Mouse (Mus musculus): ENCODE data around the gene 1700007K13Rik. TPM values are rescaled to one million over a fixed set of nuclear protein-coding genes. Genes with fewer than 3 reads are reported as not detected.
"Not testable (repeated sequence)": the region's sequence is repeated elsewhere in the genome, so short reads cannot be mapped to it uniquely, and the experiment has no call there.

1700007K13Rik gene
- polyA plus RNA-seq, 1 experiment from 2014 or later = 0.29 TPM

DNA sequence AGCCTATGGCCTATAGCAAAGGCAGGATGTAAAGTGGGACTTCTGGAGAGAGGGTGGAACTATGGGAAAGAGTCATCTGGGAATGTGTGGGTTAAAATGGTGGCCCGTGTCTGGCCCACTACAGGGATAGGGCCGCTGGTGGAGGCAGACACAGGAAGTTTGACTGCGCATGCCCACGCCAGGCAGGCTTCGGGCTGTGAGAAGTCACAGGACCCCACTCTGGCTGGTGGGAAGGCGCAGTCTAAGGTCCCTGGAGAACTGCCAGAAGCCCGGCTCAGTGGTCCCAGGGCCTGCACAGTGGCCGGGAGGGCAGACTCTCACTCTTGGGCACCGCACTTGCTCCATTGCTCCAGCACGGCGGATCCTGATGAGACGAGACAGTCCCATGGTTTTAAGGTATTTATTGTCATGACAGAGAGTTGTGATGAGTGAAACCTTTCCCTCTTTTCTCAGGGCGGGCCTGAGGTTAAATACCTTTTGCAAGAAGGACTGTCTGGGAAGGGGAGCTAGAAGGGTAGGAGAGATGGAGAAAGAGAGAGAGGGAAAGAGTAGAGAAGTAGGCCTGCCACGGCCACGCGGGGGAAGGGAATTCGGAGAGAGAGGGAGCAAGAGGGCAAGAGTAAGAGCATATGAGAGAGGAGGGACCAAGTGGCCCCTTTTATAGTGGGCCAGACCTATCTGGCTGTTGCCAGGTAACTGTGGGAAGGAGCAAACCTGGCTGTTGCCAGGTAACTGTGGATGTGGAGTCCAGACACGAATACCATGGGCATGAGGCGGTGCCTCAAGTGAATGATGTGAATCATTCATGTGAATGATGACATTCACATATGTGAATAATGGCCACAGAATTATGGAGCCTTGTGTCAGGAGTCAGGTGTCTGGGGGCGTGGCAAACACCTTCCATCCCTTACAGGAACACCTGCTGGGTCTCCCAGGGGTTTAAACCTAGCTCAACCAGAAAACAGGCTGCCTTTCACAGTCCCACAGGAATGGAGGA lies 13.4 kb upstream of the 1700007K13Rik start:
- Histone ChIP-seq H3K9ac (ENCODE audit: low read depth, low read length) (no peak overlapping the region), H3K4me2 (no peak overlapping the region), H3K9me3 (ENCODE audit: control insufficient read depth, low read length) (no peaks in the 10 kb centered on the region), H3K27me3 (replicated peaks; ENCODE audit: control insufficient read depth, insufficient read depth, low read length) (no peaks in the 10 kb centered on the region), H3K4me3 (ENCODE audit: low read depth, low read length) (no peak overlapping the region), H3K36me3 (ENCODE audit: control insufficient read depth, insufficient read depth, low read length) (no peaks in the 10 kb centered on the region), H3K4me1 (replicated peaks; ENCODE audit: control insufficient read depth, insufficient read depth, low read length) (no peaks in the 10 kb centered on the region), H3K27ac (ENCODE audit: low read depth, low read length) (no peak overlapping the region)
- ATAC-seq (replicated peaks; ENCODE audit: low FRiP score) (no peak), DNase-seq (ENCODE audit: low spot score) (no peak)
- 81% methylated on average over 20 of the region's 20 CpGs for WGBS

DNA sequence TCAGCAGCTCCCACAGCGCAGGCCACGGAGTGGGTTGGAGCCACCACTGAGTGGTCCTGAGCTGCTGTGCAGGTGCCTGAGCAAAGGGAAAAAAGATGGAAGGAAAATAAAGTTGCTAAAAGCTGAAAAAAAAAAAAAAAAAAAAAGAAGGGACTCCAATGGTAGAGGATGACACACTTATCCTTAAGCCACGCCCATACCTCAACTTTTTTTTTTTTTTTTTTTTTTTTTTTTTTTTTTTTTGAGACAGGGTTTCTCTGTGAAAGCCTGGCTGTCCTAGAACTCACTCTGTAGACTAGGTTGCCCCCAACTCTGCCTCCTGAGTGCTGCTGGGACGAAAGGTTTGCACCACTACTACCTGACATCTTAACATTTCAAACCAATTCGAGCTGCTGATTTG lies 11.9 kb upstream of the 1700007K13Rik start:
- not testable (repeated sequence) for DNase-seq (ENCODE audit: low spot score); H3K4me2 ChIP-seq; H3K36me3 ChIP-seq (ENCODE audit: control insufficient read depth, insufficient read depth, low read length); H3K9me3 ChIP-seq (ENCODE audit: control insufficient read depth, low read length); H3K27me3 ChIP-seq (replicated peaks; ENCODE audit: control insufficient read depth, insufficient read depth, low read length); ATAC-seq (replicated peaks; ENCODE audit: low FRiP score); H3K27ac ChIP-seq (ENCODE audit: low read depth, low read length); H3K4me1 ChIP-seq (replicated peaks; ENCODE audit: control insufficient read depth, insufficient read depth, low read length); H3K4me3 ChIP-seq (ENCODE audit: low read depth, low read length); H3K9ac ChIP-seq (ENCODE audit: low read depth, low read length)
- WGBS = 86% methylated on average over 5 of the region's 5 CpGs

DNA sequence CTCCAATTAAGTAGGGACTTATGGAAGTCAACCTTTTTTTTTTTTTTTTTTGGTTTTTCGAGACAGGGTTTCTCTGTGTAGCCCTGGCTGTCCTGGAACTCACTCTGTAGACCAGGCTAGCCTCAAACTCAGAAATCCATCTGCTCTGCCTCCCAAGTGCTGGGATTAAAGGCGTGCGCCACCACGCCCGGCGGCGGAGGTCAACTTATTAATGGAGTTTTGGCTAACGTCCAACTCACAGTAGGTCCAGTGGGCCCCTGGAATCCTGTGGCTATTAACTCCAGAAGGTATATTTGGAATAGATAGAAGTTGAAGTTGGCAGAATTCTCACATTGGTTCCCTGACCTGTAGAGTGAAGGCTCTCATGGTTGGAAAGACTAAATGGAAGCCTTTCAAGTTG lies 5.9 kb upstream of the 1700007K13Rik start:
- not testable (repeated sequence) for H3K9ac ChIP-seq (ENCODE audit: low read depth, low read length); H3K4me3 ChIP-seq (ENCODE audit: low read depth, low read length); H3K9me3 ChIP-seq (ENCODE audit: control insufficient read depth, low read length); DNase-seq (ENCODE audit: low spot score); H3K4me1 ChIP-seq (replicated peaks; ENCODE audit: control insufficient read depth, insufficient read depth, low read length); H3K27ac ChIP-seq (ENCODE audit: low read depth, low read length); ATAC-seq (replicated peaks; ENCODE audit: low FRiP score); H3K27me3 ChIP-seq (replicated peaks; ENCODE audit: control insufficient read depth, insufficient read depth, low read length); H3K4me2 ChIP-seq
- peaks cover 30% of the 10 kb centered on the region for H3K36me3 ChIP-seq (ENCODE audit: control insufficient read depth, insufficient read depth, low read length)
- 95% methylated on average over 7 of the region's 8 CpGs for WGBS

DNA sequence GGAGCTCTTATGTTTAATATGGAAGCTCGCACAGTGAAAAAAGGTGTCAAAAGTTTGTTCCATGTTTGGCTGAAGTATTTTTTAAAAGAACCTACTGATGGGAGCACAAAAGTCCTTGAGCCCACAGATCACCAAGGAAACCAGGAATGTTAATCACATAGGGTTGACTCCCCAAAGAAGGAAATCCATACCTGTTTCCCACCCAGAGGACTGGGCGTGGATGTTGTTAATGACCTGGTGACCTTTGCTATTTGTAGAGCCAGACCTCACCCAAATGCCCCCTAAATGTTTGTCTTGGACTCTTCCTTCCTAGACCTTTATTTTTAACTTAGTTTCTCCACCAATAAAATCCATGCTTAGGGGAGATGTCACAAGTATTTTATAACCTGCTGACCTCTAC lies 4.5 kb upstream of the 1700007K13Rik start:
- H3K4me3 ChIP-seq (ENCODE audit: low read depth, low read length) = no peak overlapping the region
- H3K27me3 ChIP-seq (replicated peaks; ENCODE audit: control insufficient read depth, insufficient read depth, low read length) = peaks cover 7% of the 10 kb centered on the region
- DNase-seq (ENCODE audit: low spot score) (no peak), ATAC-seq (replicated peaks; ENCODE audit: low FRiP score) (no peak)
- 85% methylated on average over 2 of the region's 2 CpGs for WGBS
- no peak overlapping the region for H3K27ac ChIP-seq (ENCODE audit: low read depth, low read length)
- peaks cover 12% of the 10 kb centered on the region for H3K4me1 ChIP-seq (replicated peaks; ENCODE audit: control insufficient read depth, insufficient read depth, low read length)
- H3K9ac ChIP-seq (ENCODE audit: low read depth, low read length) = no peak overlapping the region
- H3K36me3 ChIP-seq (ENCODE audit: control insufficient read depth, insufficient read depth, low read length) = peaks cover 30% of the 10 kb centered on the region
- H3K9me3 ChIP-seq (ENCODE audit: control insufficient read depth, low read length) = 0 out of 2 replicates have a peak, but pooled peaks cover 3% of the 10 kb centered on the region
- no peak overlapping the region for H3K4me2 ChIP-seq

DNA sequence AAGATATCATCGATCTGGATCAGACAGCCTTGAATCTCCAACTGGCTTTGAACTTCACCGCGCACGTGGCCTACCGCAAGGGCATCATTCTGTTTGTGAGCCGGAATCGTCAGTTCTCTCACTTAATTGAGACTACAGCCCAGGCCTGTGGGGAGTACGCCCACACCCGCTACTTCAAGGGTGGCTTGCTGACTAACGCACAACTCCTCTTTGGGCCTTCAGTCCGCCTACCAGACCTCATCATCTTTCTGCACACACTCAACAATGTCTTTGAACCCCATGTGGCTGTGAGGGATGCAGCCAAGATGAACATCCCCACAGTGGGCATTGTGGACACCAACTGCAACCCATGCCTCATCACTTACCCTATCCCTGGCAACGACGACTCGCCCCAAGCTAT lies 3.3 kb upstream of the 1700007K13Rik start:
- H3K4me3 ChIP-seq (ENCODE audit: low read depth, low read length) = no peak overlapping the region
- no peak overlapping the region for H3K27ac ChIP-seq (ENCODE audit: low read depth, low read length)
- H3K9me3 ChIP-seq (ENCODE audit: control insufficient read depth, low read length) = 0 out of 2 replicates have a peak, but pooled peaks cover 3% of the 10 kb centered on the region
- ATAC-seq (replicated peaks; ENCODE audit: low FRiP score) (no peak), DNase-seq (ENCODE audit: low spot score) (no peak)
- H3K4me2 ChIP-seq = no peak overlapping the region
- H3K9ac ChIP-seq (ENCODE audit: low read depth, low read length) = no peak overlapping the region
- H3K4me1 ChIP-seq (replicated peaks; ENCODE audit: control insufficient read depth, insufficient read depth, low read length) = peaks cover 12% of the 10 kb centered on the region
- H3K36me3 ChIP-seq (ENCODE audit: control insufficient read depth, insufficient read depth, low read length) = peaks cover 30% of the 10 kb centered on the region
- WGBS = 98% methylated on average over 14 of the region's 14 CpGs
- H3K27me3 ChIP-seq (replicated peaks; ENCODE audit: control insufficient read depth, insufficient read depth, low read length) = peaks cover 13% of the 10 kb centered on the region

DNA sequence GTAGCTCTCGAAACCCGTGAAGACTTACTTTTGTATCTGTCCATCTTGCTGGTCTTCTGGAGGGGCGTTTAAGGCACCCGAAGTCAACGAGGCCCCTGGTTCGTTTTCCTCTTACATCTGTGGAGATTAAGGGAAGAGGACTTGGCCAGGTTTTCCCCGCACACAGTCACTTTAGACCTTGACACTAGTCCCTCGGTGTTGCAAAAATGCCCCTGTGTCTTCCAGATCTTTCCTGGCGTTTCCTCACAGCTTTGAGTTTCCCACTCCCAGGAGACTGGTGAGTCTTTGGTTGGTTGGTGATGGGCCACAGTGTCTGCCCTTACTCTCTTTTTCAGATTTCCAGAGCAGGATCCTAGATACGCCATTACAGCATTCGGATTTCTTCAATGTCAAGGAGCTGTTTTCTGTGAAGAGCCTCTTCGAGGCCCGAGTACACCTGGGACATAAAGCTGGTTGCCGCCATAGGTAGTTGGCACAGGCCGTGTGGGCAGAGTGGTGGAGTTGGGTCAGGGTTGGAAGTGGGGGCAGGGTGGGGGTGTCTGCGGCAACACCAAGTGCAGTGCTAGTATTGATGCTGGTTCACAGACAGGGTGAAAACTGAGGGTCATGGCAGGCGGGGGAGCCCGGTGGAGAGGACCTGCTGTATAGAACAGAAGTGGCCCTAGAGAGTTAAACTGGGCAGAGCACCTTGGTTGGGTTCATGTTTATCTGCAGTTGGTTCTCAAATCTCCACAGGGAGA lies 2.5 kb upstream of the 1700007K13Rik start:
- whole genome bisulfite sequencing = 48% methylated on average over 18 of the region's 18 CpGs
- peaks cover 13% of the 10 kb centered on the region for H3K27me3 ChIP-seq (replicated peaks; ENCODE audit: control insufficient read depth, insufficient read depth, low read length)
- no peak for ATAC-seq (replicated peaks; ENCODE audit: low FRiP score)

DNA sequence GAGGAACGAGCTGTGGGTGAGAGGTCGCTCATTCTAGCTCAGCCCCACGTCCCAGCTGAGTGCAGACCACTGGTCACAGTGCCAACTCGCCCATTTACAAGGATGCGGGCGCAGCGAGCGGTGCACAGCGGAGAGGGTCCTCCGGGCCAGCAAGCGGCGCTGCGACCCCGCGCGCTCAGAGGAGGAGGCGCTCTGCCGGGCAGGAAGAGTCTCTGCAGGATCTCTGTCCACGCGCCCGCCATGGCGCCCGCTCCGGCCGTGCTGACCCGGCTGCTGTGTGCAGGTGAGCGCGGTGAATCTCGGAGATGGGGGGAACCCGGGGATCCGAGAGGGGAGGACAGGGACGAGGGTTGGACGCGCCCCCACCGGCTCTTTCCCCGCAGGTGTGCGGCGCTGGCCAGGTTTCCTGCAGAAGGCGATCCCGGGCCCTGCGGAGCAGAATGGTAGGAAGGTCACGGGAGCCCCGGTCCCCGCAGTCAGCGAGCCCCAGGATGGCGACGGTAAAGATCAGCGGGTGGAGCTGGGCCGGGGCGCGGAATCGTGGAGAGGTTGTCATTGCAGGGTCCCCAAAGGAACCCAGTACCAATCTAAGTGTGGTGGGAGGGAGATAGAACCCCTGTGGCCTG lies 1.8 kb upstream of the 1700007K13Rik start, which contains the start of gene Mrps2:
Gene Mrps2, plus strand, starts transcription at position 207 of the 626 bp plus-strand sequence.
- Histone ChIP-seq H3K4me3 (ENCODE audit: low read depth, low read length) (peak within 1 kb of the TSS; percentile 96), H3K36me3 (ENCODE audit: control insufficient read depth, insufficient read depth, low read length) (peaks cover 27% of the 10 kb centered on the region), H3K4me2 (peak within 1 kb of the TSS; percentile 92), H3K9ac (ENCODE audit: low read depth, low read length) (peak within 1 kb of the TSS; percentile 93), H3K4me1 (replicated peaks; ENCODE audit: control insufficient read depth, insufficient read depth, low read length) (peaks cover 14% of the 10 kb centered on the region), H3K9me3 (ENCODE audit: control insufficient read depth, low read length) (0 out of 2 replicates have a peak, but pooled peaks cover 1% of the 10 kb centered on the region), H3K27ac (ENCODE audit: low read depth, low read length) (no peak within 1 kb of the TSS), H3K27me3 (replicated peaks; ENCODE audit: control insufficient read depth, insufficient read depth, low read length) (peaks cover 13% of the 10 kb centered on the region)
- ATAC-seq (replicated peaks; ENCODE audit: low FRiP score) = peak; percentile 87
- under 1% methylated on average over 50 of the region's 52 CpGs for WGBS
- peak; percentile 86 for DNase-seq (ENCODE audit: low spot score)

More for the DNA sequence above, 2.5 kb upstream of the 1700007K13Rik start:
- Histone ChIP-seq H3K36me3 (ENCODE audit: control insufficient read depth, insufficient read depth, low read length) (peaks cover 30% of the 10 kb centered on the region), H3K4me2 (peak overlapping the region; percentile 92), H3K9me3 (ENCODE audit: control insufficient read depth, low read length) (0 out of 2 replicates have a peak, but pooled peaks cover 3% of the 10 kb centered on the region), H3K4me1 (replicated peaks; ENCODE audit: control insufficient read depth, insufficient read depth, low read length) (peaks cover 12% of the 10 kb centered on the region), H3K27ac (ENCODE audit: low read depth, low read length) (no peak overlapping the region), H3K4me3 (ENCODE audit: low read depth, low read length) (peak overlapping the region; percentile 96), H3K9ac (ENCODE audit: low read depth, low read length) (peak overlapping the region; percentile 93)
- no peak for DNase-seq (ENCODE audit: low spot score)

DNA sequence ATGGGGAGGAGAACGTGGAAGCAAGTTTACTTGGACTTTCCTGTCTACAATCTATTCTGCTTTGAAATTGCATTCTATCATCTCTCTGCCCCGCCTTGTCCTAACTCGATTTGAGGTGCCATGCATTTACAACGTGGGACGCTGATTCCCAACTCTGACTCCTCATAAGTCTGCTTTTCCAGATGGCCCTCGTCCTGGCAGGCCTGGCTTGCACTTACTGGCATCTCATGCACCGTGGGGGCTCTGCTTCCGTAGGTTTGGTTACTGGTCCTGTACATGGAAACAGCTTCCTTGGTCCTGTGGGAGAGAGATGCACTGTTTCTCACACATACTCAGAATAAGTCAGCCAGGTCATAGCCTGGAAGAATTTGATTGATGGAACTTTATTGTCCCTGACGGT lies 1.2 kb downstream of the 1700007K13Rik start:
- no peak overlapping the region for H3K9ac ChIP-seq (ENCODE audit: low read depth, low read length)
- ATAC-seq (replicated peaks; ENCODE audit: low FRiP score) = no peak
- DNase-seq (ENCODE audit: low spot score) = no peak
- H3K9me3 ChIP-seq (ENCODE audit: control insufficient read depth, low read length) = no peaks in the 10 kb centered on the region
- peaks cover 10% of the 10 kb centered on the region for H3K36me3 ChIP-seq (ENCODE audit: control insufficient read depth, insufficient read depth, low read length)
- H3K27ac ChIP-seq (ENCODE audit: low read depth, low read length) = no peak overlapping the region
- no peak overlapping the region for H3K4me3 ChIP-seq (ENCODE audit: low read depth, low read length)
- 78% methylated on average over 9 of the region's 9 CpGs for WGBS
- H3K4me1 ChIP-seq (replicated peaks; ENCODE audit: control insufficient read depth, insufficient read depth, low read length) = peaks cover 14% of the 10 kb centered on the region
- no peak overlapping the region for H3K4me2 ChIP-seq
- peaks cover 13% of the 10 kb centered on the region for H3K27me3 ChIP-seq (replicated peaks; ENCODE audit: control insufficient read depth, insufficient read depth, low read length)

Measured in liver, embryonic 11.5 days (tissue).